In the genomic region with DNA sequence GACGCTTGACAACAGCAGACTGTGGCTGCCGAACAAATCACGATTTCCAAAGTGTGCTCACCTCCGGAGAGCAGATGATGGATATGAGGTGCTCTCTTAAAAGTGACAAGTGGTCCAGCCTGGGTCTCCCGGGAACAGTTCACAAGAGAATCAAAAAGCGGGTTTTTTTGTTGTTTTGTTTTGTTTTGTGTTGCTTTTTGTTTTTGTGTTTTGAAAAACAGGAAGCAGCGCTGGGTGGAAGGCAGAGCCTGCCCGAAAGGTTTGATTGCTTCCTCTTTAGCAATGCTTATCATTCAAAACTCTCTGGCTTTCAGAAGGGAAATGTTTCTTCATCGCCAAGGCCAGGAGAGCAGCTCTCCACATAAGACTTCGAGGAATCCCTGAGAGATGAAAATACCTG, we compare ENCODE assay signal across 8 mouse cellular contexts. TPM values are rescaled to one million over a fixed set of nuclear protein-coding genes. Genes with fewer than 3 reads are reported as not detected.
DNase-seq lines count a peak whose midpoint lies in the region; ATAC-seq and TF ChIP-seq lines count a peak whose summit lies in the region.

No protein-coding gene starts in this region.

- peak; percentile 60 for ATAC-seq in granulocyte monocyte progenitor cell, adult 5-6 weeks (replicated peaks; ENCODE audit: poor library complexity, severe bottlenecking)
- no peak; the same call in 1 of the 2 replicates for ATAC-seq in liver, embryonic 13.5 days (ENCODE audit: low read depth)
- peak; percentile 25; the same call in 1 of the 2 replicates for ATAC-seq in neutrophil, adult 5-6 weeks (ENCODE audit: extremely low read depth, insufficient number of reproducible peaks, low FRiP score, poor library complexity, severe bottlenecking)
- no peak for ATAC-seq in cerebellum, adult (ENCODE audit: insufficient number of reproducible peaks, low FRiP score, low TSS enrichment)

- TF ChIP-seq EP300 in MEL (IDR thresholded peaks at IDR 0.05; ENCODE audit: low read depth in 1 of 2, low read length in 2 of 2) = peak; percentile 64 to 77

- H3K27me3 ChIP-seq in MEL (ENCODE audit: control insufficient read depth in 1 of 2, insufficient read depth in 2 of 2, low read length in 2 of 2) = no peaks in the 10 kb centered on the region
- H3K27me3 ChIP-seq in liver, embryonic 13.5 days = no peaks in the 10 kb centered on the region

- H3K36me3 ChIP-seq in MEL (ENCODE audit: control insufficient read depth in 1 of 2, insufficient read depth in 2 of 2, low read length in 2 of 2) = peaks cover 3 to 26% of the 10 kb centered on the region in 2 experiments
- no peaks in the 10 kb centered on the region; the same call in 1 of the 2 replicates for H3K36me3 ChIP-seq in liver, embryonic 13.5 days

- no peak for TF ChIP-seq CTCF in MEL (IDR thresholded peaks at IDR 0.05 in 2 of 3, conservative IDR thresholded peaks at IDR 0.05 in 1 of 3; ENCODE audit: control insufficient read depth in 1 of 3, insufficient read depth in 1 of 3, low read depth in 2 of 3, low read length in 3 of 3, poor library complexity in 1 of 3, severe bottlenecking in 1 of 3)

- peaks cover 5 to 16% of the 10 kb centered on the region in 2 experiments for H3K4me1 ChIP-seq in MEL (ENCODE audit: control insufficient read depth in 1 of 2, insufficient read depth in 2 of 2, low read length in 2 of 2)
- peaks cover 34% of the 10 kb centered on the region for H3K4me1 ChIP-seq in liver, embryonic 13.5 days (replicated peaks)

- H3K9me3 ChIP-seq in MEL (replicated peaks; ENCODE audit: insufficient read depth, low read length) = no peaks in the 10 kb centered on the region
- no peaks in the 10 kb centered on the region for H3K9me3 ChIP-seq in liver, embryonic 13.5 days (replicated peaks)

- H3K27ac ChIP-seq in MEL (ENCODE audit: control insufficient read depth, low read depth, low read length) = peak overlapping the region; percentile 77
- H3K27ac ChIP-seq in liver, embryonic 13.5 days = peak overlapping the region; percentile 83

- peak overlapping the region; percentile 54 for H3K9ac ChIP-seq in MEL (ENCODE audit: control insufficient read depth, low read depth, low read length, poor library complexity, severe bottlenecking)
- peak overlapping the region; percentile 72 for H3K9ac ChIP-seq in liver, embryonic 13.5 days

- peak overlapping the region; percentile 49 to 97 for H3K4me3 ChIP-seq in MEL (ENCODE audit: control insufficient read depth in 1 of 2, insufficient read depth in 1 of 2, low read depth in 2 of 2, low read length in 2 of 2)
- H3K4me3 ChIP-seq in liver, embryonic 13.5 days (replicated peaks) = peak overlapping the region; percentile 93

- DNase-seq in B cell, adult 2 months = peak; percentile 54 to 62
- peak; percentile 86 for DNase-seq in MEL (ENCODE audit: low read depth, low spot score)
- DNase-seq in liver, embryonic 13.5 days = no peak
- DNase-seq in cerebellum, adult 8-10 months = no peak
- no peak for DNase-seq in thymus, postnatal 10 days (ENCODE audit: low spot score in 2 of 2)

- TF ChIP-seq RAD21 in MEL (IDR thresholded peaks at IDR 0.05; ENCODE audit: low read depth, low read length) = no peak

- peak overlapping the region; percentile 88 for H3K4me2 ChIP-seq in liver, embryonic 13.5 days

- TF ChIP-seq POLR2A in MEL (IDR thresholded peaks at IDR 0.05; ENCODE audit: control insufficient read depth in 1 of 2, insufficient read depth in 1 of 2, low read depth in 1 of 2, low read length in 2 of 2, poor library complexity in 1 of 2) = no peak

- WGBS in liver, embryonic 13.5 days (ENCODE audit: insufficient replicate concordance) = 4% methylated on average over 10 of the region's 10 CpGs

- H3K79me2 ChIP-seq in MEL (ENCODE audit: control insufficient read depth, insufficient read depth, low read length, poor library complexity) = peaks cover 37% of the 10 kb centered on the region

TF ChIP-seq in MEL, 35 proteins besides CTCF, POLR2A, EP300 and RAD21:
- peak; percentile 79 for TF ChIP-seq RCOR1 (IDR thresholded peaks at IDR 0.05; ENCODE audit: low read depth, low read length)
- TF ChIP-seq MAZ (IDR thresholded peaks at IDR 0.05; ENCODE audit: low read depth, low read length) = 0 out of 2 replicates have a peak, but pooled peaks have one; percentile 34
- no peak for TF ChIP-seq POLR2AphosphoS5 (IDR thresholded peaks at IDR 0.05; ENCODE audit: borderline replicate concordance, low read depth, low read length)
- TF ChIP-seq TCF12 (IDR thresholded peaks at IDR 0.05; ENCODE audit: low read depth, low read length) = peak; percentile 64
- TF ChIP-seq NELFE (IDR thresholded peaks at IDR 0.05; ENCODE audit: low read depth, low read length) = no peak
- no peak for TF ChIP-seq BHLHE40 (IDR thresholded peaks at IDR 0.05; ENCODE audit: borderline replicate concordance, low read depth, low read length)
- TF ChIP-seq MXI1 (IDR thresholded peaks at IDR 0.05; ENCODE audit: low read depth, low read length) = peak; percentile 54; the same call in 1 of the 2 replicates
- TF ChIP-seq E2F4 (IDR thresholded peaks at IDR 0.05; ENCODE audit: borderline replicate concordance, low read depth, low read length) = no peak
- no peak for TF ChIP-seq MYB (IDR thresholded peaks at IDR 0.05; ENCODE audit: low read depth, low read length)
- no peak for TF ChIP-seq TAL1 (IDR thresholded peaks at IDR 0.05; ENCODE audit: low read length)
- TF ChIP-seq JUND (IDR thresholded peaks at IDR 0.05; ENCODE audit: low read depth, low read length) = no peak
- TF ChIP-seq KAT2A (conservative IDR thresholded peaks at IDR 0.05; ENCODE audit: low read depth, low read length) = 0 out of 2 replicates have a peak, but pooled peaks have one; percentile 31
- no peak for TF ChIP-seq ZC3H11A (IDR thresholded peaks at IDR 0.05; ENCODE audit: low read depth, low read length)
- TF ChIP-seq ZKSCAN1 (IDR thresholded peaks at IDR 0.05; ENCODE audit: low read depth, low read length) = peak; percentile 24; the same call in 1 of the 2 replicates
- peak; percentile 87 for TF ChIP-seq SIN3A (IDR thresholded peaks at IDR 0.05; ENCODE audit: low read length)
- no peak for TF ChIP-seq GABPA (IDR thresholded peaks at IDR 0.05; ENCODE audit: low read depth, low read length)
- no peak for TF ChIP-seq HCFC1 (IDR thresholded peaks at IDR 0.05; ENCODE audit: low read depth, low read length)
- no peak for TF ChIP-seq NRF1 (IDR thresholded peaks at IDR 0.05; ENCODE audit: insufficient read depth, low read depth, low read length, poor library complexity, severe bottlenecking)
- peak; percentile 52; the same call in 1 of the 2 replicates for TF ChIP-seq ETS1 (IDR thresholded peaks at IDR 0.05; ENCODE audit: low read depth, low read length)
- TF ChIP-seq CHD1 (IDR thresholded peaks at IDR 0.05; ENCODE audit: low read depth, low read length) = peak; percentile 49; the same call in 1 of the 2 replicates
- no peak for TF ChIP-seq USF1 (IDR thresholded peaks at IDR 0.05; ENCODE audit: low read depth, low read length)
- no peak for TF ChIP-seq MEF2A (IDR thresholded peaks at IDR 0.05; ENCODE audit: extremely low read depth, insufficient replicate concordance, low read depth, low read length, poor library complexity, severe bottlenecking)
- no peak for TF ChIP-seq MAFK (IDR thresholded peaks at IDR 0.05; ENCODE audit: borderline replicate concordance, low read depth, low read length)
- TF ChIP-seq TBP (IDR thresholded peaks at IDR 0.05; ENCODE audit: low read depth, low read length) = peak; percentile 10; the same call in 1 of the 2 replicates
- no peak for TF ChIP-seq UBTF (IDR thresholded peaks at IDR 0.05; ENCODE audit: borderline replicate concordance, insufficient read depth, low read depth, low read length)
- no peak for TF ChIP-seq CHD2 (IDR thresholded peaks at IDR 0.05; ENCODE audit: low read length)
- no peak for TF ChIP-seq POLR2AphosphoS2 (IDR thresholded peaks at IDR 0.05; ENCODE audit: low read length)
- TF ChIP-seq ELF1 (IDR thresholded peaks at IDR 0.05; ENCODE audit: low read depth, low read length) = peak; percentile 66
- no peak for TF ChIP-seq ZMIZ1 (IDR thresholded peaks at IDR 0.05; ENCODE audit: low read depth, low read length)
- no peak; the same call in 1 of the 2 replicates for TF ChIP-seq MAX (IDR thresholded peaks at IDR 0.05; ENCODE audit: low read length)
- TF ChIP-seq ZNF384 (IDR thresholded peaks at IDR 0.05; ENCODE audit: low read depth, low read length) = 0 out of 2 replicates have a peak, but pooled peaks have one; percentile 72
- no peak for TF ChIP-seq USF2 (IDR thresholded peaks at IDR 0.05; ENCODE audit: borderline replicate concordance in 1 of 2, insufficient read depth in 1 of 2, low read depth in 1 of 2, low read length in 2 of 2)
- peak; percentile 51 for TF ChIP-seq GATA1 (IDR thresholded peaks at IDR 0.05; ENCODE audit: low read depth, low read length)
- no peak for TF ChIP-seq SMC3 (IDR thresholded peaks at IDR 0.05; ENCODE audit: low read depth, low read length)
- TF ChIP-seq MYC (IDR thresholded peaks at IDR 0.05; ENCODE audit: low read depth, low read length) = peak; percentile 49; the same call in 1 of the 2 replicates

RNA-seq across cellular contexts. Expression of a gene that starts 0.6 kb away (rescaled TPM):
- total RNA-seq in MEL (2012; rRNA removed) = 17.3 and 19.7 TPM in 2 replicates
- 10 to 100 TPM in 1 of 2 experiments, not detected in 1; 20.7 TPM for polyA plus RNA-seq in MEL (2012; ENCODE audit: insufficient read depth in 1 of 2, insufficient read length in 2 of 2, low read depth in 1 of 2, low replicate concordance in 2 of 2, missing spikeins in 1 of 2)
- 21.3 TPM in 2 replicates for total RNA-seq in granulocyte monocyte progenitor cell, adult 5-6 weeks (2014; fragmentation: Nextera tagmentation)
- 22.5 and 26.3 TPM in 2 replicates for total RNA-seq in granulocyte monocyte progenitor cell, adult 5-6 weeks (2017)
- 18.8 and 21.8 TPM in 2 replicates for polyA plus RNA-seq in liver, embryonic 13.5 days (2015; fragmentation: Nextera tagmentation; extraction: Ambion mirVana)
- total RNA-seq in neutrophil, adult 5-6 weeks (2017) = 50.2 and 58.8 TPM in 2 replicates

Comparison
In these comparisons a context has a peak if more than half of its experiments do, and no peak if none do; other contexts are left out.
1. DNase-seq: peak in B cell, adult 2 months (2 of 2) and MEL (single experiment); none in liver, embryonic 13.5 days (single experiment), cerebellum, adult 8-10 months (single experiment) and thymus, postnatal 10 days (0 of 2).
2. ATAC-seq: peak in granulocyte monocyte progenitor cell, adult 5-6 weeks (single experiment) and neutrophil, adult 5-6 weeks (single experiment); none in liver, embryonic 13.5 days (single experiment) and cerebellum, adult (single experiment).